Comparison of ENCODE assay signal across 27 mouse cellular contexts in genomic region chr10:3510486-3510885, GRCm38 (mm10). TPM values are rescaled to one million over a fixed set of nuclear protein-coding genes. Genes with fewer than 3 reads are reported as not detected.
DNase-seq lines count a peak whose midpoint lies in the region; ATAC-seq and TF ChIP-seq lines count a peak whose summit lies in the region.
"Had no signal": no experiment of that assay in that cellular context is flagged by ENCODE, and none has a peak within 500 bp of the region (broad histone marks: within the 10 kb centered on the region; RNA-seq: fewer than 3 reads in every experiment).

No protein-coding gene starts in this region.

- H3K9ac ChIP-seq in heart, embryonic 13.5 days, result no peak overlapping the region
- no peak overlapping the region for H3K9ac ChIP-seq in lung, embryonic 16.5 days (ENCODE audit: low read length)
- H3K9ac ChIP-seq: embryonic facial prominence, embryonic 12.5 days; forebrain, postnatal 0 days; liver, embryonic 15.5 days; neural tube, embryonic 15.5 days had no signal

- TF ChIP-seq POLR2A in thymus, adult 2 months (IDR thresholded peaks at IDR 0.05; ENCODE audit: control insufficient read depth, extremely low read depth, insufficient read depth, low read length, poor library complexity), result no peak
- TF ChIP-seq POLR2A in kidney, adult 2 months (IDR thresholded peaks at IDR 0.05; ENCODE audit: low read depth, low read length), result no peak

- no peak for ATAC-seq in heart, embryonic 13.5 days (ENCODE audit: extremely low read depth, insufficient number of reproducible peaks, low FRiP score, low TSS enrichment)
- ATAC-seq in lung, embryonic 16.5 days (ENCODE audit: low read depth), result no peak
- ATAC-seq: activated CD4-positive, CD25-positive, alpha-beta regulatory T cell, adult 4 months; forebrain, postnatal 0 days had no signal

- peaks cover 52% of the 10 kb centered on the region for H3K4me1 ChIP-seq in heart, embryonic 13.5 days
- H3K4me1 ChIP-seq in lung, embryonic 16.5 days (replicated peaks; ENCODE audit: control insufficient read depth, insufficient read depth, low read length), result peaks cover 33% of the 10 kb centered on the region
- H3K4me1 ChIP-seq in thymus, adult 2 months (replicated peaks; ENCODE audit: control insufficient read depth, insufficient read depth, low read length), result peaks cover 30% of the 10 kb centered on the region
- H3K4me1 ChIP-seq in kidney, adult 2 months (ENCODE audit: control insufficient read depth, insufficient read depth, low read length), result no peaks in the 10 kb centered on the region
- H3K4me1 ChIP-seq: liver, embryonic 15.5 days had no signal

- no peak overlapping the region for H3K4me2 ChIP-seq in heart, embryonic 13.5 days
- H3K4me2 ChIP-seq in lung, embryonic 16.5 days (ENCODE audit: low read depth, low read length), result no peak overlapping the region
- H3K4me2 ChIP-seq: embryonic facial prominence, embryonic 12.5 days; liver, embryonic 15.5 days; neural tube, embryonic 15.5 days had no signal

- no peak overlapping the region for H3K4me3 ChIP-seq in heart, embryonic 13.5 days
- H3K4me3 ChIP-seq in lung, embryonic 16.5 days (ENCODE audit: low read length), result no peak overlapping the region
- H3K4me3 ChIP-seq in thymus, adult 2 months (ENCODE audit: control insufficient read depth, insufficient read depth, low read length), result no peak overlapping the region
- H3K4me3 ChIP-seq in kidney, adult 2 months (ENCODE audit: insufficient read depth, low read depth, low read length), result no peak overlapping the region
- H3K4me3 ChIP-seq: embryonic facial prominence, embryonic 12.5 days; limb, embryonic 10.5 days; liver, embryonic 15.5 days; neural tube, embryonic 15.5 days had no signal

- WGBS in heart, embryonic 13.5 days, result 49% methylated on average over 3 of the region's 3 CpGs
- WGBS in lung, embryonic 16.5 days, result 41% methylated on average over 3 of the region's 3 CpGs
- WGBS in thymus, adult 2 months, result 53% methylated on average over 3 of the region's 3 CpGs
- 81% methylated on average over 3 of the region's 3 CpGs for WGBS in kidney, adult 2 months

- peak overlapping the region; percentile 30 for H3K27ac ChIP-seq in heart, embryonic 13.5 days (replicated peaks)
- H3K27ac ChIP-seq in lung, embryonic 16.5 days (ENCODE audit: low read length), result peak overlapping the region; percentile 18; the same call in 1 of the 2 replicates
- peak overlapping the region; percentile 93 for H3K27ac ChIP-seq in thymus, adult 2 months (ENCODE audit: control insufficient read depth, insufficient read depth, low read length)
- no peak overlapping the region for H3K27ac ChIP-seq in kidney, adult 2 months (ENCODE audit: insufficient read depth, low read depth, low read length)
- H3K27ac ChIP-seq: embryonic facial prominence, embryonic 12.5 days; limb, embryonic 10.5 days; liver, embryonic 15.5 days; neural tube, embryonic 15.5 days had no signal

- TF ChIP-seq CTCF in thymus, adult 2 months (IDR thresholded peaks at IDR 0.05; ENCODE audit: borderline replicate concordance, control insufficient read depth, extremely low read depth, insufficient read depth, low read length, poor library complexity), result no peak
- no peak for TF ChIP-seq CTCF in kidney, adult 2 months (conservative IDR thresholded peaks at IDR 0.05; ENCODE audit: insufficient read depth, insufficient read length, low read depth, low read length)

- H3K27me3 ChIP-seq in heart, embryonic 13.5 days (replicated peaks), result no peaks in the 10 kb centered on the region
- no peaks in the 10 kb centered on the region for H3K27me3 ChIP-seq in lung, embryonic 16.5 days (ENCODE audit: control insufficient read depth, insufficient read depth, low read depth, low read length)
- H3K27me3 ChIP-seq in thymus, adult 2 months (ENCODE audit: control insufficient read depth, insufficient read depth, low read length), result no peaks in the 10 kb centered on the region
- no peaks in the 10 kb centered on the region for H3K27me3 ChIP-seq in kidney, adult 2 months (replicated peaks; ENCODE audit: control insufficient read depth, insufficient read depth, low read length)
- H3K27me3 ChIP-seq: CH12.LX; embryonic facial prominence, embryonic 12.5 days; liver, embryonic 15.5 days; neural tube, embryonic 15.5 days had no signal

- DNase-seq in heart, postnatal 4 days, result no peak
- DNase-seq in lung, postnatal 25 days (ENCODE audit: low spot score), result no peak
- peak; percentile 19 for DNase-seq in thymus, adult 2 months
- no peak for DNase-seq in thymus, postnatal 4 days
- DNase-seq in kidney, adult 2 months, result no peak
- DNase-seq in layer of hippocampus, adult 9-10 months (ENCODE audit: low spot score), result no peak
- DNase-seq: adrenal gland, adult 8-10 months; cerebellum, adult 2 months; cerebellum, postnatal 25 days; forebrain, postnatal 0 days; gastrocnemius, postnatal 14 days; kidney, adult 11 months; liver; lung, postnatal 10 days had no signal

- H3K36me3 ChIP-seq in heart, embryonic 13.5 days, result no peaks in the 10 kb centered on the region
- no peaks in the 10 kb centered on the region for H3K36me3 ChIP-seq in lung, embryonic 16.5 days (ENCODE audit: control insufficient read depth, insufficient read depth, low read length)
- H3K36me3 ChIP-seq in thymus, adult 2 months (ENCODE audit: control insufficient read depth, insufficient read depth, low read length), result no peaks in the 10 kb centered on the region
- no peaks in the 10 kb centered on the region for H3K36me3 ChIP-seq in kidney, adult 2 months (ENCODE audit: control insufficient read depth, insufficient read depth, low read length)
- H3K36me3 ChIP-seq: embryonic facial prominence, embryonic 12.5 days; G1E; limb, embryonic 10.5 days; liver, embryonic 15.5 days; neural tube, embryonic 15.5 days had no signal

- no peaks in the 10 kb centered on the region for H3K9me3 ChIP-seq in heart, embryonic 13.5 days
- H3K9me3 ChIP-seq in lung, embryonic 16.5 days (ENCODE audit: control insufficient read depth, low read length), result no peaks in the 10 kb centered on the region
- H3K9me3 ChIP-seq: embryonic facial prominence, embryonic 12.5 days; G1E; limb, embryonic 10.5 days; liver, embryonic 15.5 days; neural tube, embryonic 15.5 days had no signal

RNA-seq across cellular contexts. Expression of gene Iyd, which starts 29.6 kb away (rescaled TPM):
- 0.27 and 0.69 TPM in 2 replicates for polyA plus RNA-seq in heart, embryonic 13.5 days (2015; fragmentation: Nextera tagmentation; extraction: Ambion mirVana)
- total RNA-seq in heart, postnatal 4 days (2021), result under 1 TPM; 0.29 to 0.38 TPM
- 2.2 and 4.4 TPM in 2 replicates for polyA plus RNA-seq in lung, embryonic 16.5 days (2015; fragmentation: Nextera tagmentation; extraction: Ambion mirVana)
- polyA plus RNA-seq in thymus, adult 2 months (2012; rRNA removed), result 0.13 and 0.22 TPM in 2 replicates
- 28.1 and 30.7 TPM in 2 replicates for polyA plus RNA-seq in kidney, adult 2 months (2012; rRNA removed)
- total RNA-seq: CH12.LX; gastrocnemius, postnatal 14 days; heart, adult 8-10 months; megakaryocyte progenitor cell, adult 5-6 weeks had no signal
- polyA plus RNA-seq: activated CD4-positive, CD25-positive, alpha-beta regulatory T cell, adult 4 months; forebrain, embryonic 11.5 days; G1E; hindbrain, embryonic 11.5 days; limb, embryonic 10.5 days had no signal
